Mouse (Mus musculus): ENCODE measurements around the gene Sumo2. TPM values are rescaled to one million over a fixed set of nuclear protein-coding genes. Genes with fewer than 3 reads are reported as not detected.

The Sumo2 gene
- polyA plus RNA-seq, 1 experiment from 2014 or later: 1,013 TPM

DNA sequence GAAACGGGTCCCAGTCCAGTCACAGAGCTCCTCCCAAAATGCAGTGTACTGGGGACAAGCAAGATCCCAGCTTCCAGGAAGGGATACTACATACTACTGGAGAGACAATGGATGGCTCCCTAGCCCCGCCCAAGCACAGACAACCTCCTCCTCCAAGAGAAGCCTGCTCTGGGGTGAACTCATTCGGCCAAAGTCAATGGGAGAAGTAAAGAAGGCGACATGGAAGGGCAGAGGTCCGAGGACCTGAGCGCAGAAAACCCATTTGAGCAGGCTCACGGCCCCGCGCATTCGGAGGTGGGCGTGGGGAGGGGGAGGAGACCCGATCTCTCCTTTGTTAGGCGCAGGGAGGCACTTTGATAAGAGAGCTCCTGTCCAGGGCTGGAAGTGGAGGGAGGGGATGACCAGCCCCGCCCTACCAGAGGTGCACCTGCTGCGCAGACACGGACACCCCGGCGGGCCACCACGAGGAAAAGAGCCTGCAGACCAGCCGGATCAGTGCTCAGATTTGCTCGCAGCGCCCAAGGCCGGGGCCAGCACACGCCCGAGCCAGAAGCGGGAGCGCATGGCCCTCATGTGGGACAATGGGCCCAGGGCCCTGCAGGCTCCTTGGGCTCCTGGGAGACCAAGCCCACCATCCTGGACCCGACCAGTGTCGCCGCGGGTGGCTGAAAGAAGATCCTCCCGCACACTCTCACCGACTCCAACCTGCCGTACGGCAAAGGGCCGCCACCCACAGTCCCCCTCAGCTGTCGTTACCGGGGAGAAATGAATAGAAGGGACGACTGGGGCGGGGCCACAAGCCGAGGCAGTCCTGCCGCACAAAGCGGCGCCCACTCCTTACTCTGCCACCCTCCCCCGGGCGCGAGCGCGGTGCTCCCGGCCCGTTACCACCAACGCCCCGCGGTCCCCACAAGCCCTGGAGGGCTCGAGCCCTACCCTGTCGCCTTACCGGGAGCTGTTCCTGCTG, 22.5 kb downstream of the Sumo2 start:
- TF ChIP-seq CTCF (IDR thresholded peaks at IDR 0.05; ENCODE audit: low read depth): no peak
- DNase-seq (ENCODE audit: low spot score) (peak; percentile 69), ATAC-seq (replicated peaks; ENCODE audit: low FRiP score, low read depth) (peak; percentile 58)
- under 1% methylated on average over 57 of the region's 57 CpGs for WGBS
- Histone ChIP-seq H3K4me3 (replicated peaks; ENCODE audit: low read depth, low read length) (peak overlapping the region; percentile 94), H3K4me1 (replicated peaks; ENCODE audit: insufficient read depth, low read length) (peaks cover 18% of the 10 kb centered on the region; the same call in 1 of the 2 replicates), H3K9me3 (replicated peaks; ENCODE audit: low read length) (no peaks in the 10 kb centered on the region), H3K36me3 (ENCODE audit: insufficient read depth, low read length) (no peaks in the 10 kb centered on the region), H3K4me2 (ENCODE audit: low read length) (peak overlapping the region; percentile 95), H3K9ac (ENCODE audit: low read depth, low read length) (peak overlapping the region; percentile 90), H3K27ac (peak overlapping the region; percentile 80), H3K27me3 (ENCODE audit: insufficient read depth, low read length) (no peaks in the 10 kb centered on the region)

DNA sequence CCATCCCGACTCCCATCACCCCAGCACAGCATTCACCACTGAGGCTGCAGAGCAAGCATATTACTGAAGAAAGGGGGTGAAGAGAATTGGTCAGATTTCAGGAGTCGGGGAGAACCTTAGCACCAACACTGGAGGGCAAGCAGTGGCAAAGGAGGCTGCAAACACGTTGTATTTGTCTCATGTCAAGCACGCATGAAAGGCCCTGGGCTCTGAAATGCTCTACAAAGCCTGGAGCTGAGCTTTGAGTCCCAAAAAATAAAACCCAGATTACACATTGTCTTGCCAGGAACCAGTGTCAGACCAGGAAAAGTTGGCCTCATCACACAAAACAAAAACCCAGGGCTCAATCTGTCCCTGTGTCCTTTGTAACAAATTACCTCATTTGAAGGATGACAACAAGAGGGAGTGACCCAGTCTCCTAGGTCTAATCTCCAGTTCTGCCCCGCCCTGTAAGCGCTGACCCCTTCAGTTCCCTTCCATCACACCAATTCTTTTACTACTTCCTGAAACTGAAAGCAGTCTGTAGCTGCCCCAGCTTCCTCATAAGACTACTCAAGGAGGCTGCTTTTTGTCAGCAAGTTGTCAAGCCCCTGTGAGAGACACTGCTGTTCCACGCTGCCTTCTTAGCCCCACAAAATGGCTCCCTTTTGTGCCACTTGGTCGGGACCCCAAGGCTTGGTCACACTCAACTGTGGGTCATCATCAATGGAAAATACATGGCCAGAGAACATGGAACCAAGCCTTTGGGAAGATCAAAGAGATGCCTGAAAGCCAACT, 23.5 kb downstream of the Sumo2 start:
- Histone ChIP-seq H3K27me3 (ENCODE audit: insufficient read depth, low read length) (no peaks in the 10 kb centered on the region), H3K9ac (ENCODE audit: low read depth, low read length) (peak overlapping the region; percentile 90), H3K27ac (peak overlapping the region; percentile 80; the same call in 1 of the 2 replicates), H3K9me3 (replicated peaks; ENCODE audit: low read length) (no peaks in the 10 kb centered on the region), H3K4me1 (replicated peaks; ENCODE audit: insufficient read depth, low read length) (peaks cover 18% of the 10 kb centered on the region; the same call in 1 of the 2 replicates), H3K36me3 (ENCODE audit: insufficient read depth, low read length) (no peaks in the 10 kb centered on the region), H3K4me3 (replicated peaks; ENCODE audit: low read depth, low read length) (peak overlapping the region; percentile 94), H3K4me2 (ENCODE audit: low read length) (peak overlapping the region; percentile 95)
- no peak for TF ChIP-seq CTCF (IDR thresholded peaks at IDR 0.05; ENCODE audit: low read depth)
- DNase-seq (ENCODE audit: low spot score) (peak; percentile 70), ATAC-seq (replicated peaks; ENCODE audit: low FRiP score, low read depth) (no peak)
- 12% methylated on average over 8 of the region's 8 CpGs for WGBS

DNA sequence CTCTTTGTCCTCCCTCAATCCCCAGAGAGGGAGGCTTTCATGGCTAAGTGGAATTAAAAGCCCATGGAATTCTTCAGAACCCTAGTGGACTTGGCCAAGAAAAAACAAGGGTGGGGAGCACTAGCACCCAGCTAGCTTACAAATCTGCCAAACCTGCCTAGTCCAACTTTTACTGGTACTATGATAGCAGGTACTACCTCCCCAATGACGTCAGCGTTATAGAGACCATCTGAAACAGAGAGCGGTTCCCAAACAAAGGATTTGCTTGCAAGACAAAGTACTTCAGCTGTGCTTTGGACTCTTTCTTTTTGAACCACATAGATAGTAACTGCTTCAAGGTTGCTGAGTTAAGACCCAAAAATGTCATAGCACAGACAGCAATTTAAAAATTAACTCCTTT, 24.1 kb downstream of the Sumo2 start:
- H3K27ac ChIP-seq: no peak overlapping the region
- 42% methylated on average over 3 of the region's 3 CpGs for WGBS
- peak overlapping the region; percentile 95 for H3K4me2 ChIP-seq (ENCODE audit: low read length)
- no peak overlapping the region for H3K9ac ChIP-seq (ENCODE audit: low read depth, low read length)
- ATAC-seq (replicated peaks; ENCODE audit: low FRiP score, low read depth): no peak
- no peaks in the 10 kb centered on the region for H3K27me3 ChIP-seq (ENCODE audit: insufficient read depth, low read length)
- H3K9me3 ChIP-seq (replicated peaks; ENCODE audit: low read length): no peaks in the 10 kb centered on the region
- TF ChIP-seq CTCF (IDR thresholded peaks at IDR 0.05; ENCODE audit: low read depth): no peak
- H3K4me3 ChIP-seq (replicated peaks; ENCODE audit: low read depth, low read length): peak overlapping the region; percentile 94; the same call in 1 of the 2 replicates
- H3K36me3 ChIP-seq (ENCODE audit: insufficient read depth, low read length): no peaks in the 10 kb centered on the region
- DNase-seq (ENCODE audit: low spot score): peak; percentile 51
- H3K4me1 ChIP-seq (replicated peaks; ENCODE audit: insufficient read depth, low read length): peaks cover 18% of the 10 kb centered on the region; the same call in 1 of the 2 replicates

DNA sequence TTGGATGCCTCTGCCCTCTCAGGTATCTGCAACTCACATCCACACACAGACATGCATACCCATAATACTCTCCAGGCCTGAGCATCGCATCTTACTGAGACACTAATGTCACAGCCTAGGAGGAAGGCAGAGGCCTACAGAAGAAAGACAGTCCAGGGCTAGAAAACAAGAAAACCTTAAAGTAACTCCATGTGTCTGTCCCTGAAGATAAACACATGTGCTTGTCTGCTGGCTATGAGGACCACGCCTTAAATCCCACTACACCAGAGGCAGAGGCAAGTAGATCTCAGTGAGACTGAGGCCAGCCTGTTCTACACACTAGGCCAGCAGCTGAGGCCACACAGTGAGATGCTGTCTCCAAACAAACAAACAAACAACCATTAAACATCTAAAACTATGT, 25.0 kb downstream of the Sumo2 start:
- TF ChIP-seq CTCF (IDR thresholded peaks at IDR 0.05; ENCODE audit: low read depth): no peak

DNA sequence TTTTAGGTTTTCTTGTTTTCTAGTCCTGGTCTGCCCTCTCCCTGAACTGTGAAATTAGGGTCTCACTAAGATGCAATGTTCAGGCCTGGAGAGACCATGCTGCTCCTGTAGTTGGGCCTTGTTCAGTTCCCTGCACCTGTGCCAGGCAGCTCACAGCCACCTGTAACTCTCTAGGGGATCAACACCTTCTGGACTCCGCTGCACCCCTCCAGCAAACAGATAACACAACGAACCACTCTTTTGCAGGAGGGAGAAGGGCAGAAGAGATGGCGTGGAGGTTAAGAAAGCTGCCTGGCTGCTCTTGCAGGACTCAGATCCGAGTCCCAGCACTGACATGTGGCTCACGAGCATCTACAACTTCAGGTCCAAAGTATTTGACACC, 25.6 kb downstream of the Sumo2 start:
- peaks cover 18% of the 10 kb centered on the region; the same call in 1 of the 2 replicates for H3K4me1 ChIP-seq (replicated peaks; ENCODE audit: insufficient read depth, low read length)
- DNase-seq (ENCODE audit: low spot score) (no peak), ATAC-seq (replicated peaks; ENCODE audit: low FRiP score, low read depth) (no peak)
- no peaks in the 10 kb centered on the region for H3K27me3 ChIP-seq (ENCODE audit: insufficient read depth, low read length)
- no peak overlapping the region for H3K4me3 ChIP-seq (replicated peaks; ENCODE audit: low read depth, low read length)
- H3K4me2 ChIP-seq (ENCODE audit: low read length): peak overlapping the region; percentile 19
- H3K27ac ChIP-seq: no peak overlapping the region
- no peaks in the 10 kb centered on the region for H3K9me3 ChIP-seq (replicated peaks; ENCODE audit: low read length)
- 60% methylated on average over 5 of the region's 5 CpGs for WGBS
- no peaks in the 10 kb centered on the region for H3K36me3 ChIP-seq (ENCODE audit: insufficient read depth, low read length)
- 0 out of 2 replicates have a peak overlapping the region, but pooled peaks have one; percentile 9 for H3K9ac ChIP-seq (ENCODE audit: low read depth, low read length)
- TF ChIP-seq CTCF (IDR thresholded peaks at IDR 0.05; ENCODE audit: low read depth): no peak

More for the DNA sequence above, 25.0 kb downstream of the Sumo2 start:
- DNase-seq (ENCODE audit: low spot score) (no peak), ATAC-seq (replicated peaks; ENCODE audit: low FRiP score, low read depth) (no peak)
- H3K9me3 ChIP-seq (replicated peaks; ENCODE audit: low read length): no peaks in the 10 kb centered on the region
- H3K27me3 ChIP-seq (ENCODE audit: insufficient read depth, low read length): no peaks in the 10 kb centered on the region
- no peak overlapping the region for H3K4me3 ChIP-seq (replicated peaks; ENCODE audit: low read depth, low read length)
- no peak overlapping the region for H3K27ac ChIP-seq
- peaks cover 18% of the 10 kb centered on the region; the same call in 1 of the 2 replicates for H3K4me1 ChIP-seq (replicated peaks; ENCODE audit: insufficient read depth, low read length)
- WGBS: 67% methylated on average over 2 of the region's 2 CpGs
- no peaks in the 10 kb centered on the region for H3K36me3 ChIP-seq (ENCODE audit: insufficient read depth, low read length)
- peak overlapping the region; percentile 32; the same call in 1 of the 2 replicates for H3K9ac ChIP-seq (ENCODE audit: low read depth, low read length)
- H3K4me2 ChIP-seq (ENCODE audit: low read length): peak overlapping the region; percentile 95; the same call in 1 of the 2 replicates
